Mouse (Mus musculus) induced T-regulatory cell, adult 2 months (primary cell): ENCODE results near the gene Zranb3.

ENCODE experiments used
- DNase-seq: peaks from one replicate; pipeline ENCODE4 v3.0.0-alpha.2; 2012; ENCODE audit warnings: low read depth

Zranb3 gene

DNA sequence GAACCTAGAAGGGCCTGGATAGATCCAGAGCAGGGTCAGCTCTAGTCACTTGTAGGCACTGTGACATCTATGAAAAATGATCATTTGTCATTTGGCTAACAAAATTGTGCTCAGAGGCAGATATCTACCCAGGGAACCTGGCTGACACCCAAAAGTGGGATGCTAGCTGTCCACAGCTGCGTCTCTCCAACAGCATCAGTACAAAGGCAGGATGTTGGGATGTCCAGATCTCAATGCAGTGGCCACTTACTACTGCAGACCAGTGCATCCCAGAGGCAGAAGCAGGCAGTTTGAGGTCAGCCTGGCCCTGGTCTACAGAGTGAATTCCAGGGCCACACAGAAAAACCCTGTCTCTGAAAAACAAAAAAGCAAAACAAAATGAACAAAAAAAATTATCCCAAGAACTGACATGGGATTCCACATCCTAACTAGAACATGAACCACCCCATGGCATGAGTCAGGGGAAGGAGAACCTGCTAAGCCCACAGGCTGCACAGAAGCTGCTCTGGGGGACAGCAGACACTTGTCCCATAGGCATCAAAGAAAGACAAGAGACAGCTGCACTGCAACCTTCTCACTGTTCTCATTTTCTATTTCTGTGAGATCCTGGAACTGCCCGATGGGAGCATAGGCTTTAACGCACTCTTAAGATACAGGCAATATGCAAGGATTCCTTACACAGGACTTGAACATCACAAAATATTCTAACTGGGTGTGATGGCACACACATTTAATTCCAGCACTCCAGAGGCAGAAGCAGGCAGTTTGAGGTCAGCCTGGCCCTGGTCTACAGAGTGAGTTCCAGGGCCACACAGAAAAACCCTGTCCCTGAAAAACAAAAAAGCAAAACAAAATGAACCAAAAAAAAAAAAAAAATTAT is 156.9 kb downstream of the Zranb3 start:
- DNase-seq: no peak

DNA sequence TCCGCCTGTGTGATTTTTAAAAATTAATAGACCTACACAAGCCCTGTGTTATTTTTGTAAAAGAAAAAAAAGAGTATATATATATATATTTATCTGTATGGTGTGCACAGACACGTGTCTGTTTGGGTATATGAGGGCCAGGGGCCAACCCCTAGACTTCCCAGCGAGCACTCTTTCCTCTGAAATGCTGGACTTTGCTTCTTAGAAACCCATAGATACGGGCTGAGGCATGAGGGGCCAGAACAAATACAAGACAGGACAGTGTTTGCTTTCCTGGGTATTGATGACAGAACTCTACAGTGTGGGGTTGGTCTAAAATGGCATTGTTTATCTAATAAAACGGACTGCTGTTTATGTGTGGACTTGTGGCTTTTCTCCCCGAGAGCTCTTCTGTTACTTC is 159.3 kb downstream of the Zranb3 start:
- DNase-seq: no peak

DNA sequence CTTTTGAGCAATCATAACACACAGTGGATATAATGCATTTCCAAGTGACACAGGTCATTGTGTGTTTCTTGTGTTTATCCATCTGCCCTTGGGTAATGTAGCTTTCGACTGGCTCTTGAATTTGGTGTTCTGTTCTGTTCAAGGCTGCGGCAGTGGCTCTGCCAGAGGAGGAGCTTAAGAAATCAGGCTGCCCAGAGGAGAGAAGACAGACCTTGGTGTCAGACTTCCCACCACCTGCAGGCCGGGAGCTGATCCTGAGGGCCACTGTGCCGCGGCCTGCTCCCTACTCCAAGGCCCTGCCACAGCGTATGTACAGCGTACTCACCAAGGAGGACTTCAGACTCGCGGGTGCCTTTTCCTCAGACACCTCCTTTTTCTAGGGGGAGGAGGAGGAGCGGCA is 160.6 kb downstream of the Zranb3 start:
- no peak for DNase-seq

DNA sequence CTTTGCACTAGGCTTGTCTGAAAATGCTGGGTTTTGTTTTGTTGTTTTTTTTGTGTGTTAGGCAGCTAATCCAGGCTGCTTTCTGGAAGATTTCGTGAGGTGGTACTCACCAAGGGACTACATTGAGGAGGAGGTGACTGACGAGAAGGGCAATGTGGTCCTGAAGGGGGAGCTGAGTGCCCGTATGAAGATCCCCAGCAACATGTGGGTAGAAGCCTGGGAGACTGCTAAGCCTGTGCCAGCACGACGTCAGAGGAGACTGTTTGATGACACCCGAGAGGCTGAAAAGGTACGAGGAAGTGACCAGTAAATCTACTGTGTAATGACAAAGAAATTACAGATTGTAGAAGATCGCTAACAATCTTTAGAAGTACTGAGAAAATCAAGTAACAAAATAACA is 165.6 kb downstream of the Zranb3 start:
- DNase-seq: no peak

DNA sequence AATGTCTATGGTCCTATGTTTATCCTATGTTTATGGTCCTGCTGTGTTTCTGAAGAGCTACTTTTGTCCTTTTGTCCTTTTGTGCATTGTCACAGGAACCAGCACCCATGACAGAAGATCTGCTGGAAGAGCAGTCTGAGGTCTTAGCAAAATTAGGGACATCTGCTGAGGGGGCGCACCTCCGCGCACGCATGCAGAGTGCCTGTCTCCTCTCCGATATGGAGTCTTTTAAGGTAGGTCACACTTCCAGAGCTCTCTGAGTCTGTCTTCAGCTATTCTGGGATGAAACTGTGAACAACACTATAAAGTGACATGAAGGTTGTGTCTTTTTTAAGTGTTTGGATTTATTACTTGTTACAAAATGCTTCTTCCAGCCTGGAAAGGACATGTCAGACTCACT is 168.5 kb downstream of the Zranb3 start:
- no peak for DNase-seq

DNA sequence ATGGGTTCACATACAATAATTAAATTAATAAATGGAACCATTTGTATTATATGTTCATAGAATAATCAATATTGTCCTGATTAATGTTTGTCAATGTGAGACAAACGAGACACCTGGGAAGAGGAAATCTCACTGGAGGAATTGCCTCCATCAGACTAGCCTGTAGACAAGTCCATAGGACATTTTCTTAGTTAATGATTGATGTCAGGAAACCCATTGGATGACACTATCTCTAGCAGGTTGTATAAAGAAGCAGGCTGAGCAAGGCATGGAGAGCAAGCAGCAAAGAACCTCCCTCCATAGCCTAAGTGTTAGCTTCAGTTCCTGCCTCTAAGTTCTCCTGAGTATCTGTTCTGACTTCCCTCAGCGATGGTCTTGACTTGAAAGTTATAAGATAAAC is 169.4 kb downstream of the Zranb3 start:
- no peak for DNase-seq

DNA sequence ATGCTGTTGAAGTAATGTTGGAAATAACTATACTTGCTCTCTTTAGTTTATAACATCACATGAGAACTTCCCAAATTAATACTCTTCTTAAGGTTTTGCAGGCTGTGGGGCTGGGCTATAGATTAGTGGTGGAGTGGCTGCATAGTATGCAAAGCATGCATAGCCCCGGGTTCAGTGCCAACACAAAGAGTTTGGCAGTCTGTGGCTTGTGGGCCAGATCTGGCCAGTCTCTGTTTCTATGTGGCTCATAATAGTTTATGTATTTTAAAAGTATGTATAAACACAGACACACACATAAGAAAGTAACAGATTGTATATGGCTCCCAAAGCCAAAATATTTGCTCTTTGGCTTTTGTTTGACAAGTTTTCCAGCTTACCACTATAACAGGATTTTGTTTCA is 187.0 kb downstream of the Zranb3 start:
- no peak for DNase-seq

DNA sequence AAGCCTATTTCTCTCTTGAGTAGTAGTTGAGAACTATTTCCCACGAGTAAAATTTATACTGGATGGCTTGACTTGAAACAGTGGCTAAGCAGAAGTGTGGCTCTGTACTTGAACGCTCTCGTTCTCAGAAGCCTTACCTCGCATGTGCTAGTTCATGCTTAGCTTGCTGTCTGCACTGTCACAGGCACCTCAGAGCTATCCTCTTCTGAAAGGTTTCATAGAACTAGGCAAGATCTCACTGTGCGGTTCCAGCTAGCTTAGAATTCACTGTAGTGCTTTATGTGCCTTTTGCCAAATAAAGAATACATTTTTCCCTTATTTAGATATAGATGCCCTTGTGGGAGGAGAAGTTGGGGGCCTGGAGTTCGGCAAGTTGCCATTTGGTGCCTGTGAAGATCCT is 187.5 kb downstream of the Zranb3 start:
- DNase-seq: no peak

DNA sequence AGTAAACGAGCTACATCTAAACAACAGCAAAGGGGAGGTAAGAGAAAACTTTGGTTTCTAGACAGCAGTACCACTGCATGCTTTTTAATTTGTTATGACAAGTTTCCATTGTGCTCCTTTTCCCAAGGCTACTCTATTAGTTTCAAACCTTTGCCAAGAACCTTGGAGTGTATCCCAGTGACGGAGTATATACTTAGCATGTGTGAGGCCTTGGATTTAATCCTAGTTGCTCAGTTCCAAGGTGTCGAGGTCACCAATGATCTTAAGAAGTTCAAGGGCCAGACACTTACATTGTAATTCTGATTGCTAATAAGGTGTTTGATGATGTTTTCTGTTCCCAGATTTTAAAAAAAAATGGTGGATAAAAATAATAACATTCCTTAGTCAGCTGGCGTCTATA is 189.7 kb downstream of the Zranb3 start:
- no peak for DNase-seq

DNA sequence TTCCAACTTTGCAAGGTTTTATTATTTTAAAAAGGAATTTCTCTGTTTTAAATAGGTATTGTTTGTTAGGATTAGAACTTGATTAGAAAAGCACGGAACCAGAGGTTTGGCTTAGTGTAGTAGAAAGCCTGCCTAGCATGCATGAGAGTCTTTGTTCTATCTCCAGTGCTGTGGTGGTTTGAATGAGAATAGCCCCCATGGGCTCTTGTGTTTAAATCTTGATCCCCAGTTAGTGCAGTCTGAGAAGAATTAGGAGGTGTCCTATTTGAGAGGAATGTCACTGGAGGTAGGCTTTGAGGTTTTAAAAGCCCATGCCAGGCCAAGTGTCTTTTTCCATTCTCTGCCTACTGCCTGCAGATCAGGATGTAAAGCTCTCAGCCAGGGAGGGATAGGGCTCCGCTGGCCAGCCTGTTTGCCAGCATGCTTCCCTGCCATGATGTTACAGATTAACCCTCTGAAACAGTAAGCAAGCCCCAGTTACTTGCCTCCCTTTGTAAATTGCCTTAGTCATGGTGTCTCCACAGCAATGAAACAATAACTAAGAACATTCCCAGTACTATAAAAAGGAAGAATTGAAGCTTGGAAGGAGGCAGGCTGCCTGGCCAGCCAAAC is 198.0 kb downstream of the Zranb3 start:
- DNase-seq: no peak
